Mouse (Mus musculus): ENCODE data around the gene Wsb2.

- TF ChIP-seq CTCF (IDR thresholded peaks at IDR 0.05) = no peak
- TF ChIP-seq EP300 (IDR thresholded peaks at IDR 0.05) = no peak
These were observed 19.2 kb downstream of the Wsb2 start for GRCm38 (mm10) chr5:117376331-117376761.
